Mouse (Mus musculus): ENCODE measurements around the gene Ajm1.
A peak's percentile ranks its signal among the peaks of the same experiment; 100 is the strongest.
"Not testable (repeated sequence)": the region's sequence is repeated elsewhere in the genome, so short reads cannot be mapped to it uniquely, and the experiment has no call there.

Gene Ajm1

GRCm38 (mm10) chr2:25568473-25569019, 13.0 kb downstream of the Ajm1 start:
- no peak for DNase-seq (ENCODE audit: low spot score in 2 of 2)

DNA sequence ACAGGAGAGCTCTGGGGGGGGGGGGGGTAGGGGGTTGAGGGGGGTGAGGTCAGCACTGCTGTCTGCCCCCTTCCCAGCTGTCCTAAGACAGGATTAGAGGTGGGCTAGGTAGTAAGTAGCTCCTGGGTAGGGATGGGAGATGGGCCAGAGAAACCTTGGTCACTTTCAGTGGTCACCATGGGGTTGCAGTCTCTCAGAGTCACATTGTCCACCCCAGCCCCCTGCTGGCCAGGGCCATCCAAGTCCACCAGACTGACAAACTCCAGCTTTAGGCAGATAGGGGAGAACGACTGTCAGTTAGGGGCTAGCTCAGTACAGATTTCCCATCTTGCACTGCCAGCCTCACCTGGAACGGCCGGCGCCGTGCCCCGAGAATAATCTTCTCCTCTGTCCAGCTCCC, 15.0 kb downstream of the Ajm1 start:
- DNase-seq (ENCODE audit: low spot score in 2 of 2), result no peak

DNA sequence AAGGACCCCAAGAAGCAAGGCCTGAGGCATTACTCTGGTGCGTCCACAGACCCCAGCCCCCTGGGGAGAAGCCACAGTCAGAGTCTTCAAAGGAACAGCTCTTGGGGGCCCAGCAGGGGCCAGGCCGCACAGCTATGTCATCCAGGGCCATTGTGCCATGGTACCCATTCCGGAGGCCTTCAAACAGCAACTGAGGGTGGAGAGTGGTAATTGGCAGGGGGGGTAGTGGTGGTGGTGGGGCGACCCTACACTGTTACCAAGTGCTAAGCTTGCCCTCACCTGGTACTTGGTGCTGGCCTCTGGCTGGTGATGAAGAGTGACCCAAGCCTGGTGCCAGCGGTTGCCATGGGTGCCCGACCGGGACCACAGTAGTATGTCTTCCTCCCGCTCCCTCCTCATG, 15.8 kb downstream of the Ajm1 start:
- DNase-seq (ENCODE audit: low spot score in 2 of 2), result no peak

DNA sequence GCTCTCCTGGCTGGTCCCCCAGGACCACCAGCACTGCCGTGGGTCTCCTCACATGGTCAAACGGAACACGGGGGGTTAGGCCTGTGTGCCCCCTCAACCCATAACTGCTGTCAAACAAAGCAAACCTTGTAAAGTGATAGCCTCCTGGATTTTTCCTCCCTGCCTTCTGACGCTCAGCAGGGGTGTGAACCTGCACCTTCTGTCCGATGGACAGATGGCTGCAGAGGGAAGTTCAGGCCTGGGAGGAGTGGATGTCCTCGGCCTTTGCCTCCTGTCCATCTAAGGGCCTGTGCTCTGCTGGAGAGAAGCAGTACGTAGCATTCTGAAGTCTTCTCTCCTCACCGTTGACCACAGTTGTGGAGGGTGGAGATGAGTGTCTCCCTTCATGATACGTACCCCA, 19.6 kb downstream of the Ajm1 start:
- DNase-seq (ENCODE audit: low spot score in 2 of 2), result no peak

DNA sequence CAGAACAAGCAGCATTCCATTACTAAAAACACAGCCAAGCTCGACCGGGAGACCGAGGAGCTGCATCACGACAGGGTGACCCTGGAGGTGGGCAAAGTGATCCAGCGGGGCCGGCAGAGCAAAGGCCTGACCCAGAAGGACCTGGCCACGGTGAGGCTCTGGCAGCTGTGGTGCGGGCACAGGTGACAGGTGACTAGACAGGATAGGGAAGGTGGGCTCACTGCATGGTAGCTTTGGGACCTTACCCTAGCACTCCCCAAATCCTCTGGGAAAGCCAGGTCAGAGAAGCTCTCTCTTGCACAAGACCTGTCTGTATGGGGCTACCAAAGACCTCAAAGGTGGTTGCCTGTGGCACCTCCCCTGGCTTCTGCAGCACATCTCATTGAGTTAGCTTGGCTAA, 21.0 kb downstream of the Ajm1 start:
- DNase-seq (ENCODE audit: low spot score in 2 of 2), result no peak

DNA sequence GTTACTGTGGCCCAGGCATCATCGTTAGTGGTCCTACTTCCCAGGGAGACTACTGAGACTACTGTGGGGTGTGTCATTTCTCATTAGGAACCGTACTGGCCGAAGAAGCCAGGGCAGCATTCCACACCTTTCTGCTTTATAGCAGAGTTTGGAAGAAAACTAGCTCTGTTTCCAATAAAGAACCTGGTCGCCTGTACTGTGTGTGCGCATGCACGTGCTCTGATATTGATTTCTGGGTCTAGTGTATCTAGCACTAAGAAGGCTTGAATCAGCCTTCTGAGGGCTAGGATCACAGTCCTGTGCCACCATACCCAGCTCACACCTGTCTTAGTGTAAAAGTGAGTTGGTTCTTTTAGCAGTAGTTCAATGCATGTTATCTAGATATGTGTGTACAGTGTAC, 22.8 kb downstream of the Ajm1 start:
- DNase-seq (ENCODE audit: low spot score in 2 of 2), result no peak

- no peak for DNase-seq (ENCODE audit: low spot score in 2 of 2)
These were observed 23.6 kb downstream of the Ajm1 start for GRCm38 (mm10) chr2:25557964-25558360.

GRCm38 (mm10) chr2:25557221-25557963, 24.2 kb downstream of the Ajm1 start, which contains the start of gene Edf1:
TSS of gene Edf1 (plus strand) at chr2:25557847.
- DNase-seq (ENCODE audit: low spot score in 2 of 2), result peak; percentile 97 to 98

DNA sequence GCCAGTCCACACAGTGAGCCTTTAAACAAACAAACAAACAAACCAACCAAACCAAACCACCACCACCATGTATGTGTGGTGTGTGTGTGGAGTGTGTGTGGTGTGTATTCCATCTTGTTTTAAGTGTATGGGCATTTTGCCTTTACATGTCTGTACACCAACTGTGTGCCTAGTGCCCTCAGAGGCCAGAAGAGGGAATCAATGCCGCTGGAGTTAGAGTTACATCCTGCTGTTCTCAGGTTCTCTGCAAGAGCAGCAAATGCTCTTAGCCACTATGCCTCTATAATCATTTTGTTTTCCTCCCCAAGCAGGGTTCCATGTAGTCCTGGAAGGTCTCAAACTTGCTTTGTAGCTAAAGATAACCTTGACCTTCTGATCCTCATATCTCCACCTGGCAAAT, 25.3 kb downstream of the Ajm1 start:
- DNase-seq (ENCODE audit: low spot score in 2 of 2), result no peak

GRCm38 (mm10) chr2:25555479-25555878, 26.1 kb downstream of the Ajm1 start:
- DNase-seq (ENCODE audit: low spot score in 2 of 2), result not testable (repeated sequence)

DNA sequence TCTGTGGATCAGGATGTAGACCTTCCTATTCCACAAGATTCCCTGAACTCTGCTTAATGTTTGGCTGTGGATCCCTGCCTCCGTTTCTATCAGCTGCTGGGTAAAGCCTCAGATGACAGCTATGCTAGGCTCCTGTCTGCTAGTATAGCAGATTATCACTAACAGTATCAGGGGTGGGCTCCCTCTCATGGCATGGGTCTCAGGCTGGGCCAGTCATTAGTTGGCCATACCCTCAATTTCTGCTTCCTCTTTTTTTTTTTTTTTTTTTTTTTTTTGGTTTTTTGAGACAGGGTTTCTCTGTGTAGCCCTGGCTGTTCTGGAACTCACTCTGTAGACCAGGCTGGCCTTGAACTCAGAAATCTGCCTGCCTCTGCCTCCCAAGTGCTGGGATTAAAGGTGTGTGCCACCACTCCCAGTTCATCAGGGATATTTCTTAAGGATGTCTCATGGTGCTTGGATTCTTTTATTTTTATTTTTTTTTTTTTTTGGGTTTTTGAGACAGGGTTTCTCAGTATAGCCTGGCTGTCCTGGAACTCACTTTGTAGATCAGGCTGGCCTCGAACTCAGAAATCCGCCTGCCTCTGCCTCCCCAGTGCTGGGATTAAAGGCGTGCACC, 28.3 kb downstream of the Ajm1 start:
- not testable (repeated sequence) for DNase-seq (ENCODE audit: low spot score in 2 of 2)

DNA sequence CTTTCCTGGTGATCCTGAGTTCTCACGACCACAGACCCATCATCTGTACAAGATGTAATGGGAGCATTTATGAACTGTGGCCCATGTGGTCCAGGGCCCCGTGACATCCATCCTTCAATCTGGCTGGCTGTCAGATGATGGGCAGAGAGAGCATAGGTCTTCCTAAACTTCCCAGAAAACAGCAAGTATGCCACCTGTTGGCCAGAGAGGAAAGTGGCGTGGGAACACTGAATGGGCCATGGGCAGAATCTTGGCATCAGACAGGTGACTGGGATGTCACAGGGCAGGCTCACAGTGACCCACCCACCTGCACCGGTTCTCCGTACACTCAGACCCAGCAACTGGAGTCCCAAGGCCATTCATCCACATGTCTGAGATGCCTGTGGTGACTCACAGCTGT, 30.4 kb downstream of the Ajm1 start:
- DNase-seq (ENCODE audit: low spot score in 2 of 2), result peak; percentile 46 to 56

GRCm38 (mm10) chr2:25549021-25549991, 32.3 kb downstream of the Ajm1 start:
- DNase-seq (ENCODE audit: low spot score in 2 of 2), result no peak

DNA sequence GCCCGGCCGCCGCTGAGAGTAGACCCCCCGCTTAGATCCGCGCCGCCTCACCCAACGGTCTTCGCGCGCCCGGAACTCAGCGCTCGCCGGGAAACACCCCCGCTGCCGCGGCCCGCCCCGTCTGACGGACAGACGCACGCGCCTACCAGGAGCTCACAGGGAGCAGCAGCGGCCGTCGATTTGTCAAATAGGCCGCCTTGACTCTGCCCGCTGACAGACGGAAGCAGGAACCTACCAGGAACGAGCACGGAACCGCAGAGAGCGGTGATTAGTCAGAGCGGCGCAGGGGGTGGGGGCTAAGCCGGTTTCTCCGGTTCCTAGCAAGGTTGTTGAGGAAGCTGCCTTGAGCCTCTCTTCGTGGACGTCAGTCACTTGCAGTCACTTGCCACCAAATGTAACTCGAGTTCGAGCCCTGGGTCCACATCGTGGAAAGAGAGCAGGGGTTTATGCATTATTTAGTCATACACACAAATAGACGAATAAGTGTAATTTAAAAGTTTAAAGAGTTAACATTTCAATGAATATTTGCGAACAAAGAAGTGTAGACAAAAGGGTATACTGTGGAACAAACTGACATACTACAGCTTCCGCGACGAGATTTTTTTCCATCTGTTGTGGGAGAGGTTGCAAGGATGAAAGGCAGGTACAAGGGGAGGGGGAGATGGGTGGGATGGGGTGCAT, 34.6 kb downstream of the Ajm1 start, which contains the start of gene Traf2:
Gene Traf2, minus strand, starts transcription at position 130 of the 681 bp plus-strand sequence.
- peak; percentile 99 to 100 for DNase-seq (ENCODE audit: low spot score in 2 of 2)

DNA sequence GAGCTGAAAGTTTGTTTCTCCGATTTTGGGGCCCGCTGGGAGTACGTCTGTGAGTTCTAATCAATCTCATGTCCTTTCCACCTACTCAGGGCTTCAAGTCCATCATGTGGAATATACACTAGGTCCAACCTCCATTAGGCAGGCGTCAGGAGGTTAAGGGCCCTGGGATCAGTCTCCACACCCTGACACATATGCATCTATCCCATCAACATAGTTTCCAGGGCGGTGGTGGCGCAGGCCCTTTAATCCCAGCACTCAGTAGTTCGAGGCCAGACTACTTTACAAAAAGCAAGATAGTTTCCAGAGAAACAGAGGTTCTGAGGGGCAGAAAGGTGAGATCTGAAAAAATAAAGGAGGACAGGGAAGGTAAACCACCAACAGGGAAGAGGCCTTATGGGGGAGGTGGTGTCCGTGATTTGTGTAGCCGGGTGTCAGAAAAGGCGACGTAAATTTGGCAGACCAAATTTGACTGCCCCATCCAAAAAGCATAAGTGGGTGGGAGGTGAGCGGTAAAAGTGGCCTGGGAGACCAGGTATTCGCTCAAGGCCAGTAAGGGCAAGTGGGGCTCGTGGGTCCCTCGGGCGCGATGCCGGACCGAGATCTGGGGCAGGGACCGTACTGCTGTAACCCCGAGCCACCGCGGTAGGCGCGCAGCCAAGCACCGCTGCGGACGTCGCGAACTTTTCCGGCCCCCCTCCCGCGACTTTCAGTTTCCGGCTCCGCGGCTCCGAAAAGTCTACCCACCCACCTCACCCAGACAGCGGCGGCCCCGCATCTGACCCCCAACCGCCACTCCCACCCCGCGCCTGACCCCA, 35.4 kb downstream of the Ajm1 start:
- no peak for DNase-seq (ENCODE audit: low spot score in 2 of 2)

DNA sequence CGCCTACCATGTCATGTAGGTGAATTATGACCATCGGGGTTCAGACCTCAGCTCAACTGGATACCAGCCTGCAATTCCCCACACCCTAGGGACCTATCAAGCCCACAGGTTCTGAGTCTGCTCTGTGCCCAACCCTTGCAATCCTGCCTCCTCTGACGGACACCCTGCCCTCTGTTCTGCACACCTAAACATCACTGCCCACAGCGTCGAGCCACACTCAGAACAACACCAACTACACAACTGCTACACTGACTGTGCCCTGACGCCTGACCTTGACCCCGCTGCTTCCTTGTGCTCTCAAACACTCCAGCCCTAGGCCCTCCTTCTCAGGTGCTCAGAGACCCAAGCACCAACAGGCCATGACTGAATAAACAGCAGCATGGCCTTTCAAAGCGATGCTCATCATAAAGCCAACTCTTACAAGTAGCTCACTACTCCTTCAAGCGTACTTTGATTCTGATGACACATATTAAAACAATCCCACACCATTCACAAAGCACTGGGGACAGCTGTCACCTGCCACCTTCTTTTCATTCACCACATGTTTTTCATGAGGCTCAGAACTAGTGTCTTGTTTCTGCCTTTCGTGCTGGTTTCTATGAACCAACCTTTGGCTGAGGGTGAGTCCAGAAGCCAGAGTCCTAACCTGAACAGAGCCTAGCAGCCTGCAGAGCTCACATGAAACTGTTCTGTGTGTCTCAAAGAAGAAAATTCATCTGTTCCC, 39.8 kb downstream of the Ajm1 start:
- DNase-seq (ENCODE audit: low spot score in 2 of 2), result no peak

DNA sequence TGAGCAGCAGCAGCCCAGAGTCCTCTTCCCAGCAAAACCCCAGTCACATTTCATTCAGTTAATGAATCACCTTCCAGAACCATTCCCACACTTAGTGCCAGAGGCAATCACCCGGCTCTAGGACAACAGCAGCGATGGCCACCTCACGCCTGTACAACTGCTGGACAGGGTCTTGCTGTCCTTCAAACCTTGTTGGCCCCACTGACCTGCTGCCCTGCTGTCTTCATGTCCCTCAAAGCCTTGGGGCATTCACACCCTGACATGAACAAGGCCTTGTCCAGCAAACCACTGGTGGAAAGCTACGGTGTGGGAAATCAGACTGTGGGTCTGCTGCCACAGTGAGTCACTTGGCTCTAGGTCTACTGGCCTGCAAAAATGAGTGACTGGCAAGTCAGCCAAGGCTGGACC, 41.0 kb downstream of the Ajm1 start:
- DNase-seq (ENCODE audit: low spot score in 2 of 2), result no peak

DNA sequence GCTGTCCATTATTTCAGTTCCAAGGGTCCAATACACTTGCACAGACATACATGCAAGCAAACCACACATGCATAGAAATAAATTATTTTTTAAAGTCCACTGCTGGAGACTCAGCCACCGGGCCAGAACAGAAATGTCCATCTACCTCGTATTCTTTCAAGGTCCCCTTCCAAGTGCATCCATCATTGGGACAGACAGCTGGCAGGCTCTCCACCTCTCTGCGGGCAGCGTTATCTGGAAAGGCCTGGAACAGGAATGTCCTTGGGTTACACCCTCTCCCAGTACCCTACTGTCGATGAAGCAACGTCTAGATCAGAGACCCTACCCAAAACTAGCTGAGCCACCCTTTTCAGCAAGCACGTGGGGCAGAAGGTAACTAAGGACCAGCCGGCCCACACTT, 45.0 kb downstream of the Ajm1 start:
- no peak for DNase-seq (ENCODE audit: low spot score in 2 of 2)

- DNase-seq (ENCODE audit: low spot score in 2 of 2), result no peak
These were observed 46.7 kb downstream of the Ajm1 start for GRCm38 (mm10) chr2:25534866-25535182.

Data from right cerebral cortex, postnatal 10 days (tissue).